Mouse (Mus musculus) erythroblast, adult 5-6 weeks (primary cell): ENCODE results near the gene Rdh1. TPM values are rescaled to one million over a fixed set of nuclear protein-coding genes. Genes with fewer than 3 reads are reported as not detected.
"Not testable (repeated sequence)": the region's sequence is repeated elsewhere in the genome, so short reads cannot be mapped to it uniquely, and the experiment has no call there.

Source experiments
- ATAC-seq: replicated peaks from 2 replicates; pipeline ENCODE4 v1.8.0; 2016; ENCODE audit warnings: moderate number of reproducible peaks, mild to moderate bottlenecking, moderate TSS enrichment, inconsistent platforms; ENCODE audit not compliant: poor library complexity, low FRiP score, severe bottlenecking
- total RNA-seq, 2 experiments: library from RNA; stranded (forward) in 1 of 2; stranded (reverse) in 1 of 2; fragments of 150-400 nt in 1 of 2; fragments of 200-764, 138-1000 nt in 1 of 2; gene quantifications; 2 replicates each; pipeline versions ENCODE4 v1.2.3 to v1.2.4; 2015 to 2017; ENCODE audit warnings: low replicate concordance in 2 of 2

The Rdh1 gene
- total RNA-seq, 2 experiments from 2014 or later: not detected

DNA sequence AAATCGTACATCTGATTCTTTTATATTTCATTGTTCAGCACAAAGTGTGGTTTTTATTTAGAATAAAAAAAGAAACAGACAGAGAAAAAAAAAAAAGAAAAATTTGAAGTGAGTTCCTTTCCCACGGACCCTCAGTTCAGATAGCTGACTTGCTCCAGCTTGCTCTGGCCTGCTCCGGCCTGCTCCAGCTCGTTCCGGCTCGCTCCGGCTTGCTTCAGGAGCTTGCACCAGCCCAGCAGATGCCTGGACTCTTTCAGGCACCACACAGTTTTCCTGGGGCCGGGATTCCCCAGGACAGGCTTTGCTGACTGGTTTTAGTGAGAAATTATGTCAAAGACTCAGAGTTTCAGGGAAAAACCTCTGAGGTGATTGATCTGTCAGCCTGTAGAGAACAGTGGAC, 12.3 kb upstream of the Rdh1 start:
- no peak for ATAC-seq

DNA sequence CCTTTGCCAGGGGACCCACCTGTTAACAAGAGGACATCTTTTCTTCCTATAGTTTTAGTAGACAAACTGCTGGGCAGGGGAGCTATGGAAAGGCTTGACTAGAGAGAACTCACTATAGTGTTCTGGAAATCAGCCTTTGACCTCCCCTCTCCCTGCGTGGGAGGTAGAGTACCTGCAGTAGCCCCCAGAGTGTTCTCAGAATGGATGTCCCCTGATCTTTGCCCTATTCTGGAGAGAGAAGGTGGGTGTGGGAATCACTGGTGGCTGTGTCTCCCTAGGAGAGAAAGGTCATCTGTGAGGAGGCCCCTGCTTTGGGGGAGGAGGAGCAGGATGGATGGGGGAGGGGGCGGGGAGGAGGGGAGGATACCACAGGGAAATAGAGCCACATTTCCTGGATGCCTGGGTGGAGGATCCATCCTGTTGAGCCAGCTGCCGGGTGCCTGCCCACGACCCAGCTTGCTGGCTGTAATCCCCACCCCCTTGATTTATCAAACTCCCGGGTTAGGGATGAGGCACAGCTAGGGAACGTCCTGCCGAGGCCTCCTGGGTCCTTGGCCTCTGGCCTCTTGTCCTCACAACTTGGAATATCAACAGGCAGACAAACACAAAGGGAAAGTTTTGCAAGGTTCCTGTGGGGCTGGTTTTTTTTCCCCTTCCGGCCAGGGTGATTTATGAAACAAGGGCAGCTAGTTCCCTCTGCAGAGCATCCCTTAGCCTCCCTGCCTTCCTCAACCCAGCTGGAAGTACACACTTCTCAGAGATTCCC, 10.5 kb upstream of the Rdh1 start:
- no peak for ATAC-seq

DNA sequence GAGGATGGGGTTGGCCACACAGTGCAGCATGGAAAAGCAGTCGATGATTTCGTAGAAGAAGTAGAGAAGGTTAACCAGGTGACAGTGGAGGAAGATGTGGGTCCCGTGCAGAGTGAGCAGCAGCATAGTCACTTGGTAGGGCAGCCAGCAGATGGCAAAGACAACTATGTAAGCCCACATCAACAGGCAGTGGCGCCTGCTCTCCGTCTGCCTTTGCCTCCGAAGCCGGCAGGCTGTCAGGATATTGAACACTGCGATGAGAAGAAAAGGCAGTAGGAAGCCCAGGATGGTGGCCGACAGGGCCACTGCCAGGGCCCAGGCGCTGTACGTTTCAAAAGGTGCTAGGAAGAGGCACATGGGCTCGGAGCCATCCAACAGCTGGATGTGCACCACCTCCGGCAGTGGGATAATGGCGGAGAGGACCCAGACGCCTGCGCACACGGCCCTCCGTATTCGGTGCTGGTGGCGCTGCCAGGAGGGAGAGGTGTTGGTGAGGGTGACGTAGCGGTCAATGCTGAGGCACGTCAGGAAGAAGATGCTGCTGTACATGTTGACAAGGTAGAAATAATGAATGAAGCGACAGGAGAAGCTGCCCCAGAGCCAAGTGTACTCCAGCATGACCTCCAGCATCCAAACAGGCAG, 9.3 kb upstream of the Rdh1 start:
- no peak for ATAC-seq

DNA sequence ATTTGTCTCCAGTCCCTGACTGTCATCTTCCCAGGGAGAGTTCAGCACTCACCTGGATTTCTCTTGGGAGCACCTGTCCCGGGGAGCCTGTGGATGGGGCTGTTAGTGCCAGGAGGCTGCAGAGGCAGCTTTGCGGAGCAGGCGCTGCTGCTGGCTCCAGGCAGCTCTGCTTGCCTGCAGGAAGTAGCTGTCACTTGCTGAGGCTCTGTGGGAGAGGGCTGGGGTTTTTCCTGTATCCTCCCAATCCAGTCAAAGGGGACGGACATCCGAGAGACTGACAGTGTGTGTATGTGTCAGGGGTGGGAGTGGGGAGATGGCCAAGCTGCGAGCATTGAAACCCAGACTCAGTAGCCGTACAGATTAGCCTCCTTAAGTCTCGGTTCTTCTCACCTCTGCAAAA, 8.0 kb upstream of the Rdh1 start, which contains the start of gene Gpr182:
Gene Gpr182, minus strand, starts transcription at position 185 of the 400 bp plus-strand sequence.
- ATAC-seq: no peak

DNA sequence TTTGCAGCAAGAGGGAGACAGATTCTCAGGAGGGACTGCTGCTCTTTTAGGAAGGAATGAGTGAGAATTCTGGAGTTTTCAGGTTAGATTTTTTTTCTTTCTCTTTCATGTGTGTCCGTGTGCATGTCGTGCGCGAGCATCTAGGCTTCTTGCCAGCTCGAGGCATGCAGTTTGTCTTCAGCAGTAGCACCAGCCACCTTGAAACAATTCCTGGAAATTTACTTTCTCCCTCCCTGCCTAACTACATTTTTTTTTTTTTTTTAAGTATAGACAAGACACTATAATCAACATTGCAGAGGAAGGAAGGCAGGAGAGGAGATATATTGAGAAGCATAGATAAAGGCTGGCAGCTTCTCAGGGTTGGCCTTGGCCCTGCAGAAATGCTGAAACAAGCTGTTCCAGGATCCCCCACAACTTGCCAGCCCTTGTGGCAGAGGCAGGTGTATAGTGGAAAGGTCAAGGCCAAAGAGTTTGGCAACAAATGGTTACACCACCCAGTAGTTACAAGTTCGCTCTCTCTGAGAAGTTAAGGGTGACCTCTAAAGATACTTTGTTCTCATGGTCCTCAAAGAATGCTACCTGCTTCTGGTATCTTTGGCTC, 4.9 kb upstream of the Rdh1 start:
- no peak for ATAC-seq

DNA sequence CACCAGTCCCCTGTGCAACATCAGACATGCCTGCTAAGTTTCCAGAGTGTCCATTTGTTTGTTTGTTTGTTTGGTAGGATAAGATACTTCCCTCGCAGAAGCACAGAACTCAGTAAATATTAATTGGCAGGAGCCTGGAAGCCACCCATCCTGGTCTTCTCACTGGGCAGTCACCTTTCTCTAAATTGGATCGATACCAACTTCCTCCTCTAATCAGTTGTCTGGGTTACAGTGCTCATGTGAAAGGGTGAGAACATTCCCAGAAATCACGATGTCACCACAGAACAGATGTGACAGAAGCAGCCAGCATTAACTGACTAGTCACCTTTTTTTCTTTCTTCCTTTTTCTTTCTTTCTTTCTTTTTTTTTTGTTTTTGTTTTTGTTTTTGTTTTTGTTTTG, 4.3 kb upstream of the Rdh1 start:
- ATAC-seq: no peak

DNA sequence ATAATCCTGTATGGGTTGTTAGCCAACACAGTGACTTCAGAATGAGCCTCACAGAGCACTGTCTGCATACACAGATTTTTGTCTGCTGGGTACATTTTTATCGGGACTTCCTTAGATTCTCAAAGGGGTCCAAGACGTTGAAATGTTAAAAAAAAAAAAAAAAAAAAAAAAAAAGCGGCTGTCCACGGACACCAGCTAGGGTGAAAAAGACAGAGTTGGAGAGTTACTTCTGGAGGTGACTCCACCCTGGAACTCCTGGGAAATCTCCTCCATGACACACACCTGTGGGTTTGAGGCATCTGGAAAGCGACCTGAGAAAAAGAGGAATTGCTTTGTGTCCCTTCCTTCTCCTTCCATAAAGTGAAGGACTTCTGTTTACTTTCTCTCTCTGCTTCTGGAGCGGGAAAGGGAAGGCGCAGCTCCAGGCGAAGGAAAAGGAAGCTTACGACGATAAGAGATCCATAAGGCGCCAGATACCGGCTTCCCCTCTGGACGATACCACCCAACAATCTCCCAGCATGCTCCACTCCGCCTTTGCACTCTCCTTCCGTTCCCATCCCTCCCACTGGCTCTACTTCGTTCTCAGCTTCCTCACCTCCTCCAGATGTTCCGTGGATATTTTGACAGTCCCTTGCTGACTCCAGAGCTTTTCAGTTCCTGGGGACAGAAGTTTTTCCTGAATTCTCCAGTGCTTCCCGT, 3.6 kb upstream of the Rdh1 start:
- no peak for ATAC-seq

DNA sequence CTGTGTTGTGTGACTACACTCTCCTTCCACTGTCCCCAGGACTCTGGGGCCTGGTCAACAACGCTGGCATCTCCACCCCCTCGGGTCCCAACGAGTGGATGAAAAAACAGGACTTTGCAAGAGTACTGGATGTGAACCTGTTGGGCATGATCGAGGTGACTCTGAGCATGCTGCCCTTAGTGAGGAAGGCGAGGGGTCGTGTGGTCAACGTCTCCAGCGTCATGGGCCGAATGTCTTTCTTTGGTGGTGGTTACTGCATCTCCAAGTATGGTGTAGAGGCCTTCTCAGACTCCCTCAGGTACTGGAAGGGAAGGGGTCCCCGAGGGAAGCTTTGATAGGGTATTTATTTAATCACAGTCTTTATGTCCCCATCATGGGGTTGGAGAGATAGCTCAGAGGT, 3.4 kb downstream of the Rdh1 start:
- not testable (repeated sequence) for ATAC-seq

DNA sequence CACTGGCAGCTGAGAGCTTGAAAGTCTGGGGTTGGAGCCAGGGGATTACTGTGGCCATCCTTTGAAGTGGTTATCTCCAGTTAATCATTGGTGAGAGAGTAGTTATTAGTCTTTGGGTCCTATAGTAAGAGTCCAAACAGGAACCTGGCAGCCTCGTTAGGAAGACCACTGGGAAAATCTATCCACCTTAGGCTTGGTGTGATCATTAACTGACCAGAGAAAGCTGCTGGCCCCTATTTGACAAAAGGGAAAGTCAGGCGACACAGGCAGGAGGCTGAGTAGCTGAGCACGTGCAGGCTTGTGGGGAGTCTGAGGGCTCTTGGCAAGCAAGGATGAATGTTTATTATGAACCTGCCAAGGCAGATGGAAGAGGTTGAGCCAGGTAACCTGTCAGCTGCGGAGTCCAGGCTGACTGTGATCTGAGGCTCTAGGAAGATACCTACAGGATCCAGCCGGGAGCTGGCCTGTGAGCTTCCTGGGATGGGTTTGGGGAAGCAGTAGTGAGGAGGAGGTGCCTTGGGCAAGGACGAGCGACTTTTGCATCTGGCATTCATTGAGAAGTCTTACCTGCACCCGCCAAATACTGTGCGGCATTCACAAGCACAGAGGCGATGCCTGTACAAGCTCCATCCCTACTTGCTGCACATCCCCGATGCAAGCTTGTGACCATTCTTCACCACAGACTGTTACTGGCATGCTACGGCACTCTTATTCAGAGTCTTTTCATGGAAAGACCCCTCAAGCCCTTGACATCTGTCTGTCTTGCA, 4.6 kb downstream of the Rdh1 start:
- ATAC-seq: no peak

DNA sequence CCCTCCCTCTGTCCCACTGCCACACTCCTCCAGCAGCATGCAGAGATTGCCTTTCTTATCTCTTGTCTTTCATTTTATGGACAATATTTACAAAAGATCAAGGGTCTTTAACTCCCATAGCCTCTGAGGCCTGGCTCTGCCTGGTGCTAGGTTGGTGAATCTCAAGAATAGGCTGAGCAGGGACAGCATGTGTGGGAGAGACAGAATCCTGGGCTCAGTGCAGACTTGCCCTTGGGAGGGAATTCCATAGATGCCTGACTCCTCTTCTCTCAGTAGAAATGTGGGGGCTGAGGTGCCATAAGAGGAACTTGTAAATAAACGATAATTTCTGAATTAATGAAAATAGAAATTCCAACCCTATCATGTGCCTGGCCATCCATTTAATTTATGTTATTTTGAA, 7.0 kb downstream of the Rdh1 start:
- ATAC-seq: no peak

DNA sequence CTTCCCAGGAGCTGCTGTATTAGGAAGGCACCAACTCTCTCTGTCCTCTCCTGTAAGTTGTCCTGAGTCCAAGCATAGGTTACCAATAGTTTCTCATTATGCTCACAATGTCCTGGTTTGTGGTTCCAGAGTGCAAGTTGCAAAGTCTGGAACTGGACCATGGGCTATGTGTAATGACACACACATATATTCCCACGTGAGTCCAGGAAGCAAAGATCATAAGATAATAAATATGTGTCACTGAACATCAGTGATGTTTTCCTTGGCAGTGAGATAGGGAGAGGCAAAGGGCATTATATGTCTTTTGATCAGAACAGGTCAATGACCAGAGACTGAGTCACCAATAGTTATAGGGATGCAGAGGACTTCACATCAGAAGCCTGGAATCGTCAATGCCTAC, 16.5 kb downstream of the Rdh1 start, which contains the start of gene Rdh9:
Gene Rdh9, plus strand, starts transcription at position 376 of the 400 bp plus-strand sequence.
- ATAC-seq: no peak

DNA sequence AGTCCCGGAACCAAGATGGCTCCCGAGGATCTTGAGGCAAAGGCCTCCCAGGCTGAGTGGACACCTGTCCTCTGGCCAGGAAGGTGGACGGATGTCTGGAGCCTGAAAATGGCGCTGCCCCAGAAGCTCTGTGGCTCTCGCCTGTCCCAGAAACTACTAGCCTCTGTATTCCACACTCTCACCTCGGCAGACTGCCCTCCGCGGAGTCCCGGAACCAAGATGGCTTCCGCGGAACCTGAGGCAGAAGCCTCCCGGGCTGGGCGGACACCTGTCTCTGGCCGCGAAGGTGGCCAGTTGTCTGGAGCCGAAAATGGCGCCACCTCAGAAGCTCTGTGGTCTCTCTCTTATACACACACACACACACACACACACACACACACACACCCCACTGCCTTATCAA, 22.8 kb downstream of the Rdh1 start:
- not testable (repeated sequence) for ATAC-seq

DNA sequence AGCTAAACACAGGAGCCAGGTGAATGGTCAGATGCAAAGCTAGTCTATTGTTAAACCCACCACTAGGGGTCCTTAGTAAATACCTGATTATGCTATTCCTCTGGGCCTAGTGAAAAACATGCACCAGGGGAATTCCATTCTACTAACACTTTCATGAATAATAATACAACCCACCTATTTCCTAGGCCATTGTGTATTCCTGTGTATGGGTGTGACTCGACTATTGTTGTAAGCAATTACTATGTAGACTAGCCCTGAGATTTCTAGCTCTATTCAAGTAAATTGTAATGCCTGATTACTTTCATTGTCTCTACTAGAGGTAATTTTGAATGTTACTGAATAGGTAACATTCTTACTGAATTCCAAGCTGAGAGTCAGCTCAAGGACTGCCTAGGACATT, 25.9 kb downstream of the Rdh1 start:
- ATAC-seq: not testable (repeated sequence)

DNA sequence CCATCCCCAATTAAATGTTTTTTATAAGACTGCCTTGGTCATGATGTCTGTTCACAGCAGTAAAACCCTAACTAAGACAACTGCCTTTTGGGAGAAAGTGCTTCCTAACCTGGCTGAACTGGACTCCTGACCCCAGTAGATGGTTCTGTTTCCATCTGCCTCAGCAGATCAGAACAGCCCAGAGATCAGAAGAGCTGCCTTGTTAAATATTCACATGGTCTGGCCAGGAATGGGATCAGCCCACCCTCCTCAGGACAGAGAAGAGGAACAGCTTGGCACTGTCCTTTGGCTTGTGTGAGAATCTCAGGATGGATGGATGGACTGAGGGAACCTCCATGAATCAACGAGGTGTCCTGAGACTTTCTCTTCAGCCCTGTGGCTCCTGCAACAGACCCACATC, 39.8 kb downstream of the Rdh1 start:
- no peak for ATAC-seq

DNA sequence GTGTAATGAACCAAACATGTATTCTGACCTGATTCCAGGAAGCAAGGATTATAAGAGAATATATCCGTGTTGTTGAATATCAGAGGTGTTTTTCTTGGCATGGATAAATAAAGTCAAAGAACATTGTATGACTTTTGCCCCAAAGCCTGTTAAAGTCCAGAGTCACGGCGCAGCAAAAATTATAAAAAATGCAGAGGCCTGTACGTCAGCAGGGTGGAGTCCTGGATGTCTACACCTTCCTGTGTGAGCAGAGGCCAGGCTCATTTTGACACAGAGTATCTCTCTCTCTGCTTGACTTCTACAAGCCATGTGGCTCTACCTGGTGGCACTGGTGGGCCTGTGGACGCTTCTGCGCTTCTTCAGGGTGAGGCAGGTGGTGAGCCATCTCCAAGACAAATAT, 41.4 kb downstream of the Rdh1 start, which contains the start of gene Rdh16:
Gene Rdh16, plus strand, starts transcription at position 262 of the 400 bp plus-strand sequence.
- no peak for ATAC-seq

DNA sequence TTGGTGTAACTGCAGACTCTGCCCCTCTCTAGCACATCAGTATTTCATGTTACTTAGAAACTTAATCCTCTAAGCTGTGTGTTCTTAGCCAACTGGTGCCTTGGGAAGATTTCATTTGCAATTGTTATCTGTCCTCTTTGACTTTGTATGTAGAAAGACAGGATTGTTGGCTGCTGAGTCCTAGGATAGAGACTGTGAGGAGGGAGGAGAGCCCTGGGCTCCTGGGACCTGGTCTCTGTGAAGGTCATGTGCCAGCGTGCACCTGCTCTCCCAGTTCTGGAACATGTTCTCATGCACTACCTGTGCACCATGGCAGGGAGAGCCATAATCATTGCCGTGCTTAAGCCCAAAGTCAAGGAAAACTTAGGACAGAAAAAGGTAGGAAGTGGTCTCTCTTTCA, 42.1 kb downstream of the Rdh1 start:
- ATAC-seq: no peak

DNA sequence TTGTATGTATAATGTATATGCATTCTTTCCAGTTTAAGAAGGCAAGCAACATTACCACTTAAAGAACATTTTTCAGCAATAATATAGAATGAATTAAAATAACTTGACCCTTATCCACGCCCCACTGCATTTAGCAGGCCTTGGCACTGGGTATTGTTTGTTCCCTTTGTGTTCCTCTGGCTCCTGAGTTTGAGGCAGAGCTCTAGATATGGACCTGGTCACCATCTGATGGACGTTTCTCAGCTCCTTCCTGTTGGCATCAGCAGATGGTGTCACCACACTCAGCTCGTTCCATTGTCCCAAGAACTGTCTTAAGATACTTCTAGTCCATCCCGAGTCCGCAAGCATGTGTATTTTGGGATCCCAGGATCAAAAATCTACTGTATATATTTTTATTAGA, 42.7 kb downstream of the Rdh1 start:
- ATAC-seq: no peak

DNA sequence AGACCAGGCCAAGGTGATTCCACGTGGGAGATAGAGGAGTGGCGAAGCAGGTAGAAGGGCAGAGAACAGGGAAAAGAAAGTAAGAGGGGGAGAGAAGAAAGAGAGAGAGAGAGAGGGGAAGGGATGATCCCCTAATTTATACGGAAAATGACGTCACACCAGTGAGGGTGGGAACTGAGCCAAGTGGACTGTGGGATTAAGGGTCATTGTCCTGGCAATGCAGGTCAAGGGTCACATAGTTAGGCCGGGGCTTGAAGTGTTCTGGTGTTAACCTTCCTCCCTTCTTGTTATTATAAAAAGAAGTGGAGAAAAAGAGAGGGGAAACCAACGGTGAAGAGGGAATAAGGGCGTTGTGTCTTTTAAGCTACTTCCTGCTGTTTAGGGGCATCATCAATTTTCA, 44.9 kb downstream of the Rdh1 start:
- no peak for ATAC-seq

DNA sequence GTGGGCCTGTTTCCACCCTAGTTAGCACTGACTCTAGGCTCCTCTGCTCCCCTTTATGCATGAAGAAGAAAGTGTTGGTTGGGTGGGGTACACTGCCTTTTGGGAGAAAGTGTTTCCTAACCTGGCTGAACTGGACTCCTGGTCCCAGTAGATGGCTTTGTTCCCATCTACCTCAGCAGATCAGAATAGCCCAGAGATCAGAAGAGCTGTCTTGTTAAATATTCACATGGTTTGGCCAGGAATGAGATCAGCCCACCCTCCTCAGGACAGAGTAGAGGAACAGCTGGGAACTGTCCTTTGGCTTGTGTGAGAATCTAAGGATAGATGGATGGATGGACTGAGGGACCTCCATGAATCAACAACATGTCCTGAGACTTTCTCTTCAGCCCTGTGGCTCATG, 56.4 kb downstream of the Rdh1 start:
- ATAC-seq: no peak
